11 mouse cellular contexts compared by ENCODE assay signal in the genomic region with DNA sequence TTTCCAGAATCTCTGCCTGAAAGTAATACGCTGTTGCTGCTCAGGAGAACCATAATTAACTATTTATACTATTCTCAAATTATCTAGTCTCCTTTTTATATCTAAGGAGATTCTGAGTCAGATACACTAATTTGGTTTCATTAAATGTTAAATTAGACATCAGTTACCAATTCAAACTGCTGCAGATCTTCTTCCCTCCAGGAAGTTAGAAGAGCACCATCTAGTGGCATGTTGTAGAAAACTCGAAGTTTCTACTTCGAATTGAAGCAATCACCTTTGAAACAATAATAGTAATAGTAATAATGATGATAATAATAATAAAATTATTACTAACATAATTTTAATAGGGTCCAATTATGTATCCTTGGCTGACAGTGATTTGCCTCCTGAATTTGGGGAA. TPM values are rescaled to one million over a fixed set of nuclear protein-coding genes. Genes with fewer than 3 reads are reported as not detected.
DNase-seq lines count a peak whose midpoint lies in the region; ATAC-seq and TF ChIP-seq lines count a peak whose summit lies in the region.
"Had no signal": no experiment of that assay in that cellular context is flagged by ENCODE, and none has a peak within 500 bp of the region (broad histone marks: within the 10 kb centered on the region; RNA-seq: fewer than 3 reads in every experiment).

No protein-coding gene starts in this region.

- WGBS in intestine, postnatal 0 days = 26% methylated on average over 3 of the region's 3 CpGs
- 23% methylated on average over 3 of the region's 3 CpGs for WGBS in intestine, embryonic 15.5 days
- WGBS in midbrain, embryonic 14.5 days = 26% methylated on average over 3 of the region's 3 CpGs
- 23% methylated on average over 3 of the region's 3 CpGs for WGBS in midbrain, embryonic 15.5 days

- TF ChIP-seq CTCF in intestine, postnatal 0 days (IDR thresholded peaks at IDR 0.05; ENCODE audit: low read depth) = peak; percentile 73

- no peak overlapping the region for H3K4me2 ChIP-seq in intestine, postnatal 0 days (replicated peaks; ENCODE audit: low read depth)
- H3K4me2 ChIP-seq in intestine, embryonic 15.5 days (replicated peaks) = no peak overlapping the region
- H3K4me2 ChIP-seq in midbrain, embryonic 14.5 days (ENCODE audit: low read length) = no peak overlapping the region
- no peak overlapping the region for H3K4me2 ChIP-seq in midbrain, embryonic 15.5 days
- H3K4me2 ChIP-seq: limb, embryonic 12.5 days had no signal

- no peaks in the 10 kb centered on the region for H3K36me3 ChIP-seq in intestine, postnatal 0 days (ENCODE audit: control insufficient read depth, insufficient read depth)
- H3K36me3 ChIP-seq in intestine, embryonic 15.5 days = no peaks in the 10 kb centered on the region
- H3K36me3 ChIP-seq in midbrain, embryonic 14.5 days (ENCODE audit: control insufficient read depth, insufficient read depth, low read length) = no peaks in the 10 kb centered on the region
- no peaks in the 10 kb centered on the region for H3K36me3 ChIP-seq in midbrain, embryonic 15.5 days (replicated peaks)
- H3K36me3 ChIP-seq: limb, embryonic 12.5 days had no signal

- H3K9ac ChIP-seq in intestine, postnatal 0 days (ENCODE audit: low read depth, low read length) = no peak overlapping the region
- no peak overlapping the region for H3K9ac ChIP-seq in intestine, embryonic 15.5 days
- H3K9ac ChIP-seq in midbrain, embryonic 14.5 days (replicated peaks; ENCODE audit: low read length) = no peak overlapping the region
- H3K9ac ChIP-seq in midbrain, embryonic 15.5 days = no peak overlapping the region
- H3K9ac ChIP-seq: limb, embryonic 12.5 days had no signal

- no peaks in the 10 kb centered on the region for H3K9me3 ChIP-seq in intestine, postnatal 0 days (ENCODE audit: control insufficient read depth)
- no peaks in the 10 kb centered on the region for H3K9me3 ChIP-seq in intestine, embryonic 15.5 days
- no peaks in the 10 kb centered on the region for H3K9me3 ChIP-seq in midbrain, embryonic 14.5 days (ENCODE audit: control insufficient read depth, low read length)
- no peaks in the 10 kb centered on the region for H3K9me3 ChIP-seq in midbrain, embryonic 15.5 days
- H3K9me3 ChIP-seq: limb, embryonic 12.5 days had no signal

- no peak overlapping the region for H3K4me3 ChIP-seq in intestine, postnatal 0 days (ENCODE audit: low read depth, low read length)
- no peak overlapping the region for H3K4me3 ChIP-seq in intestine, embryonic 15.5 days (replicated peaks)
- H3K4me3 ChIP-seq in midbrain, embryonic 14.5 days (replicated peaks; ENCODE audit: low read depth, low read length) = no peak overlapping the region
- H3K4me3 ChIP-seq in midbrain, embryonic 15.5 days = no peak overlapping the region
- H3K4me3 ChIP-seq: limb, embryonic 12.5 days had no signal

- ATAC-seq in intestine, postnatal 0 days = no peak
- ATAC-seq in intestine, embryonic 15.5 days = no peak
- no peak for ATAC-seq in midbrain, embryonic 14.5 days (ENCODE audit: low FRiP score, low TSS enrichment)
- ATAC-seq in midbrain, embryonic 15.5 days (replicated peaks) = no peak

- peaks cover 11% of the 10 kb centered on the region; the same call in 1 of the 2 replicates for H3K27me3 ChIP-seq in intestine, postnatal 0 days (replicated peaks; ENCODE audit: control insufficient read depth, insufficient read depth, low read length)
- H3K27me3 ChIP-seq in intestine, embryonic 15.5 days (replicated peaks) = no peaks in the 10 kb centered on the region
- peaks cover 7% of the 10 kb centered on the region; the same call in 1 of the 2 replicates for H3K27me3 ChIP-seq in midbrain, embryonic 14.5 days (ENCODE audit: control insufficient read depth, insufficient read depth, low read length)
- H3K27me3 ChIP-seq in midbrain, embryonic 15.5 days (replicated peaks) = peaks cover 13% of the 10 kb centered on the region

- peak; percentile 81 for DNase-seq in midbrain, embryonic 14.5 days
- peak; percentile 39 for DNase-seq in R1 (ENCODE audit: low read depth, low spot score)
- DNase-seq in retina, postnatal 1 day = peak; percentile 61
- DNase-seq in adrenal gland, adult 8-10 months = no peak
- DNase-seq in urinary bladder, postnatal 10 days (ENCODE audit: low spot score) = no peak
- DNase-seq: kidney, postnatal 14 days; spleen, adult 18-20 months had no signal

- H3K4me1 ChIP-seq in intestine, postnatal 0 days (replicated peaks; ENCODE audit: control insufficient read depth, insufficient read depth, low read length) = no peaks in the 10 kb centered on the region
- H3K4me1 ChIP-seq in intestine, embryonic 15.5 days (replicated peaks) = no peaks in the 10 kb centered on the region
- H3K4me1 ChIP-seq in midbrain, embryonic 14.5 days (ENCODE audit: control insufficient read depth, insufficient read depth, low read length) = no peaks in the 10 kb centered on the region
- H3K4me1 ChIP-seq in midbrain, embryonic 15.5 days = peaks cover 9% of the 10 kb centered on the region

- no peak overlapping the region for H3K27ac ChIP-seq in intestine, postnatal 0 days (ENCODE audit: low read depth, low read length)
- H3K27ac ChIP-seq in intestine, embryonic 15.5 days = no peak overlapping the region
- H3K27ac ChIP-seq in midbrain, embryonic 14.5 days (replicated peaks; ENCODE audit: low read depth, low read length) = no peak overlapping the region
- no peak overlapping the region for H3K27ac ChIP-seq in midbrain, embryonic 15.5 days
- H3K27ac ChIP-seq: limb, embryonic 12.5 days had no signal

RNA-seq across cellular contexts. Expression of gene Vps13a, which starts 4.1 kb away (rescaled TPM):
- polyA plus RNA-seq in intestine, postnatal 0 days (2015; fragmentation: Nextera tagmentation; extraction: Ambion mirVana) = 6.3 and 6.9 TPM in 2 replicates
- 11.2 and 11.5 TPM in 2 replicates for polyA plus RNA-seq in intestine, embryonic 15.5 days (2015; fragmentation: Nextera tagmentation; extraction: Ambion mirVana)
- polyA plus RNA-seq in midbrain, embryonic 14.5 days (2014; fragmentation: Nextera tagmentation; extraction: Ambion mirVana) = 8.6 and 11.7 TPM in 2 replicates
- polyA plus RNA-seq in midbrain, embryonic 15.5 days (2015; fragmentation: Nextera tagmentation; extraction: Ambion mirVana) = 8.6 and 11.0 TPM in 2 replicates
- total RNA-seq in adrenal gland, adult 8-10 months (2022) = 10 to 100 TPM; 33.9 to 48.8 (median 43.2) TPM

Comparison
In these comparisons a context has a peak if more than half of its experiments do, and no peak if none do; other contexts are left out.
1. DNase-seq: peak in midbrain, embryonic 14.5 days (single experiment), R1 (single experiment) and retina, postnatal 1 day (single experiment); none in adrenal gland, adult 8-10 months (single experiment) and urinary bladder, postnatal 10 days (single experiment).